Mouse (Mus musculus): ENCODE measurements around the gene Fam89a. TPM values are rescaled to one million over a fixed set of nuclear protein-coding genes. Genes with fewer than 3 reads are reported as not detected.
A peak's percentile ranks its signal among the peaks of the same experiment; 100 is the strongest.

Gene Fam89a
- polyA plus RNA-seq, 1 experiment from 2014 or later: 3.8 TPM

DNA sequence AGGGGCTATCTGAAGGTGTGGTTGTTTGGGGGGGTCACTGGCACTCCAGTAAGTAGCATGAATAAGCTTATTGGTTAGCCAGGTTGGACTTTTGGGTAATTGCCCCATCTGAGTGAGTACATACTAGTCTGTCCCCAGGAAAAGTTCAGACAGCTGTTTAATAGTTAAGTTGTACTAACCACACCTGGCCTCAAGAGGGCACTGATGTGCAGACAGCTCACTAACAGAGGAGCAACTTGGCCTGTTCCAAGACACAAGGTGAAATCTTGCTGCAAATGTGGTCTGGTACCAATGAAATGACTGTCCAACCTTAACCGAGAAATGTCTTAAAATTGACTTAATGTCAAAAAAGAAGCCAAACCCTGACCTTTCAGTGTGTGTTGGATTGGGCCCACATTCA, 12.4 kb downstream of the Fam89a start:
- no peak for ATAC-seq (replicated peaks; ENCODE audit: low FRiP score)
- DNase-seq (ENCODE audit: low spot score): no peak
- WGBS: 76% methylated on average over 1 of the region's 1 CpGs
- no peak overlapping the region for H3K27ac ChIP-seq (ENCODE audit: low read depth, low read length)
- H3K4me2 ChIP-seq: no peak overlapping the region
- H3K36me3 ChIP-seq (ENCODE audit: control insufficient read depth, insufficient read depth, low read length): peaks cover 11% of the 10 kb centered on the region
- H3K9ac ChIP-seq (ENCODE audit: low read depth, low read length): no peak overlapping the region
- no peaks in the 10 kb centered on the region for H3K9me3 ChIP-seq (ENCODE audit: control insufficient read depth, low read length)
- H3K27me3 ChIP-seq (replicated peaks; ENCODE audit: control insufficient read depth, insufficient read depth, low read length): no peaks in the 10 kb centered on the region
- H3K4me3 ChIP-seq (ENCODE audit: low read depth, low read length): no peak overlapping the region
- H3K4me1 ChIP-seq (replicated peaks; ENCODE audit: control insufficient read depth, insufficient read depth, low read length): no peaks in the 10 kb centered on the region

DNA sequence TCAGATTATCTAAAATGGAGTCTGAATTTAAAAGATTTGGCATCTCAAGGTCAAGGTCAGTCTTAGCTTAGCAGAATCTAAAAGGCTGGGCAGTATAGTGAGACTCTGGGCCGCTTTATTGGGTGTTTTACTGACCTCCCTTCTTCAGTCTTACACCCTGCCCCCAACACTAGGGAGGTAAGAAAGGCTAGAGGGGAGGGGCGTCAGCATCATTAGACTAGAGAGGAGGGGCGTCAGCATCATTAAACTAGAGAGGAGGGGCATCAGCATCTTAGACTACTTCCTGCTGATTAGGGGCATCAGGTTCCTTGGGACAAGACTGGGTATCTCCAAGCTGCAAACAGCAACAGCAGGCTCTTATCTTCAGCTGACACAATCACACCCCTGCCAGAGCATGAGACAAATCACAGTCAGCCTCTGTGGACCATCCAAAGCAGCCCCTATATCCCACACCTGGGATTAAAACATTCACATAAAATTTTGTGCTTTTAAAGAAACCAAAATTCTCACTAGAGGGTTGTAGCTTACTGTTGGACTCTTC, 16.2 kb downstream of the Fam89a start:
- H3K27me3 ChIP-seq (replicated peaks; ENCODE audit: control insufficient read depth, insufficient read depth, low read length): no peaks in the 10 kb centered on the region
- H3K4me1 ChIP-seq (replicated peaks; ENCODE audit: control insufficient read depth, insufficient read depth, low read length): no peaks in the 10 kb centered on the region
- 64% methylated on average over 3 of the region's 3 CpGs for WGBS
- no peak overlapping the region for H3K4me2 ChIP-seq
- H3K4me3 ChIP-seq (ENCODE audit: low read depth, low read length): no peak overlapping the region
- DNase-seq (ENCODE audit: low spot score) (no peak), ATAC-seq (replicated peaks; ENCODE audit: low FRiP score) (no peak)
- no peak overlapping the region for H3K27ac ChIP-seq (ENCODE audit: low read depth, low read length)
- H3K9ac ChIP-seq (ENCODE audit: low read depth, low read length): no peak overlapping the region
- no peaks in the 10 kb centered on the region for H3K9me3 ChIP-seq (ENCODE audit: control insufficient read depth, low read length)
- peaks cover 39% of the 10 kb centered on the region for H3K36me3 ChIP-seq (ENCODE audit: control insufficient read depth, insufficient read depth, low read length)

- DNase-seq (ENCODE audit: low spot score) (no peak), ATAC-seq (replicated peaks; ENCODE audit: low FRiP score) (no peak; the same call in 1 of the 2 replicates)
- no peak overlapping the region for H3K4me2 ChIP-seq
- no peak overlapping the region for H3K4me3 ChIP-seq (ENCODE audit: low read depth, low read length)
- H3K27me3 ChIP-seq (replicated peaks; ENCODE audit: control insufficient read depth, insufficient read depth, low read length): no peaks in the 10 kb centered on the region
- H3K36me3 ChIP-seq (ENCODE audit: control insufficient read depth, insufficient read depth, low read length): peaks cover 54% of the 10 kb centered on the region
- H3K9me3 ChIP-seq (ENCODE audit: control insufficient read depth, low read length): no peaks in the 10 kb centered on the region
- H3K9ac ChIP-seq (ENCODE audit: low read depth, low read length): no peak overlapping the region
- no peak overlapping the region for H3K27ac ChIP-seq (ENCODE audit: low read depth, low read length)
- 73% methylated on average over 8 of the region's 8 CpGs for WGBS
- no peaks in the 10 kb centered on the region for H3K4me1 ChIP-seq (replicated peaks; ENCODE audit: control insufficient read depth, insufficient read depth, low read length)
These were observed 18.8 kb downstream of the Fam89a start for GRCm38 (mm10) chr8:124732828-124733227.

DNA sequence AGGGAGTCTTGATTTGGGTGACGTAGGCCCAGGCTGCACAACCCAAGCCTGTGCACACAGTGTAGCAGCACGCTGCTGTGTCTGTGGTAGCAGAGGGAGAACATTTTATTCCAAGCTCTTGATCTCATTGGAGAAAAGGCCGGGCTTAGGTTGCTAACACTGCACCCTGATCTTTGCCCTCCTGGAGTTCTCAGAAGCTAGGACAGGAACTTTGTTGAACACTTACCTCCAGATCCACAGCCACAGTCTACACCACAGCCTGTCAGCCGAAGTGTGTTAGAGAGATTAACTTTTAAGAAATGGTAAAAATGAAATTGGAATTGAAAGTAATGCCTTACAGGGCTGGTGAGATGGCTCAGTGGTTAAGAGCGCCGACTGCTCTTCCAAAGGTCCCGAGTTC, 27.3 kb downstream of the Fam89a start:
- no peak overlapping the region for H3K9ac ChIP-seq (ENCODE audit: low read depth, low read length)
- H3K36me3 ChIP-seq (ENCODE audit: control insufficient read depth, insufficient read depth, low read length): peaks cover 9% of the 10 kb centered on the region; the same call in 1 of the 2 replicates
- H3K4me1 ChIP-seq (replicated peaks; ENCODE audit: control insufficient read depth, insufficient read depth, low read length): peaks cover 17% of the 10 kb centered on the region
- no peak overlapping the region for H3K4me3 ChIP-seq (ENCODE audit: low read depth, low read length)
- 94% methylated on average over 7 of the region's 7 CpGs for WGBS
- ATAC-seq (replicated peaks; ENCODE audit: low FRiP score): no peak
- no peaks in the 10 kb centered on the region for H3K9me3 ChIP-seq (ENCODE audit: control insufficient read depth, low read length)
- DNase-seq (ENCODE audit: low spot score): no peak
- no peak overlapping the region for H3K4me2 ChIP-seq
- H3K27ac ChIP-seq (ENCODE audit: low read depth, low read length): no peak overlapping the region
- H3K27me3 ChIP-seq (replicated peaks; ENCODE audit: control insufficient read depth, insufficient read depth, low read length): no peaks in the 10 kb centered on the region

- H3K9ac ChIP-seq (ENCODE audit: low read depth, low read length): peak within 1 kb of the TSS; percentile 85
- peaks cover 17% of the 10 kb centered on the region for H3K4me1 ChIP-seq (replicated peaks; ENCODE audit: control insufficient read depth, insufficient read depth, low read length)
- peak within 1 kb of the TSS; percentile 95 for H3K4me2 ChIP-seq
- H3K4me3 ChIP-seq (ENCODE audit: low read depth, low read length): peak within 1 kb of the TSS; percentile 99
- DNase-seq (ENCODE audit: low spot score) (peak; percentile 94), ATAC-seq (replicated peaks; ENCODE audit: low FRiP score) (peak; percentile 99)
- 0 out of 2 replicates have a peak, but pooled peaks cover 2% of the 10 kb centered on the region for H3K36me3 ChIP-seq (ENCODE audit: control insufficient read depth, insufficient read depth, low read length)
- H3K27me3 ChIP-seq (replicated peaks; ENCODE audit: control insufficient read depth, insufficient read depth, low read length): no peaks in the 10 kb centered on the region
- under 1% methylated on average over 58 of the region's 59 CpGs for WGBS
- H3K27ac ChIP-seq (ENCODE audit: low read depth, low read length): 0 out of 2 replicates have a peak within 1 kb of the TSS, but pooled peaks have one; percentile 34
- H3K9me3 ChIP-seq (ENCODE audit: control insufficient read depth, low read length): no peaks in the 10 kb centered on the region
These were observed 29.6 kb downstream of the Fam89a start, which contains the start of the genes Ttc13 and Arv1 for GRCm38 (mm10) chr8:124721862-124722515. Ttc13 (minus strand) TSS chr8:124721983. Arv1 (plus strand) TSS chr8:124722139.

DNA sequence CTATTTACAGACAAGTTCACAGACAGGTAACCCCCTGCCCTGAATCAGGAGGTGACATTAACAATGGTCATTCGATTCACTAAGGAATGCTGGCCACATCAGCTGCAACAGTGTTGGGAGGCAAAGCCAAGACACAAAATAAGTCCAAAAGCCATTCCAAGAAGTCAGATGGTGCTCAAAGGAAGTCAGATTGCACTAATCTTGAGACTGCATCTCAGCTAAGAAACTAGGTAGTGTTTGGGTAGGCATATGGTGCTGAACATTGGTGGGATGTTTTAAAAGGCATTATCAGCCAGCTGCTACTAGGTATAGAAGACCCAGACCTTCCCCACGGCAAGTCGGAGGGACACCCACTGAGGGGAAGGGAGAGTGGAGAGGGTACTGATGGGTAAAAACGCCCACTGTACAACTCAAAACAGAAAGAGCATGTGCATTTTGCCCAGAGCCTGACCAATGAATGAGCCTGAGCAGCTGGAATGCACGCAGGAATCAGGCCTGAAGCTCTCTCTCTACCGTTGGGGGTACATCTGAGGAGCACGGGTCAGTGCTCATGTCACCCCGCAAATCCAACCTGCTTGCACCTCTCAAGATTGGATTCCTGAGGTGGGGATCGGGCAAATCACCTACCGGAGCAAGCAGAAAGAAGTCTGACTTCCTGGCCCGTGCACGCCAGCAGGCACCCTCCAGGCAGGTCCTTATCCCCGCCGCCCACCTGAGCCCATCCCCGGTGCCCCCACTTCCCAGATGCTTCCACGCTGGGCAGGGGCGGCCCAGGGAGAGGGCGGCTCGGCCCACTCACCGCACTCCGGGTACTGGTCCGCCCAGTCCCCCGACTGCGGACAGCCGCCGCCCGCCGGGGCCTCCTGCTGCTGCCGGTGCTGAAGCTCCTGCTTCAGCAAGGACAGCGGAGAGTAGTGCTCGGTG, 30.4 kb downstream of the Fam89a start:
- Histone ChIP-seq H3K36me3 (ENCODE audit: control insufficient read depth, insufficient read depth, low read length) (0 out of 2 replicates have a peak, but pooled peaks cover 2% of the 10 kb centered on the region), H3K27ac (ENCODE audit: low read depth, low read length) (0 out of 2 replicates have a peak overlapping the region, but pooled peaks have one; percentile 25), H3K27me3 (replicated peaks; ENCODE audit: control insufficient read depth, insufficient read depth, low read length) (no peaks in the 10 kb centered on the region), H3K9ac (ENCODE audit: low read depth, low read length) (peak overlapping the region; percentile 85), H3K4me1 (replicated peaks; ENCODE audit: control insufficient read depth, insufficient read depth, low read length) (peaks cover 17% of the 10 kb centered on the region), H3K4me2 (peak overlapping the region; percentile 95), H3K4me3 (ENCODE audit: low read depth, low read length) (peak overlapping the region; percentile 99), H3K9me3 (ENCODE audit: control insufficient read depth, low read length) (no peaks in the 10 kb centered on the region)
- DNase-seq (ENCODE audit: low spot score) (peak; percentile 60), ATAC-seq (replicated peaks; ENCODE audit: low FRiP score) (peak; percentile 56)
- 3% methylated on average over 31 of the region's 31 CpGs for WGBS

GRCm38 (mm10) chr8:124720133-124720532, 31.5 kb downstream of the Fam89a start:
- H3K36me3 ChIP-seq (ENCODE audit: control insufficient read depth, insufficient read depth, low read length): 0 out of 2 replicates have a peak, but pooled peaks cover 2% of the 10 kb centered on the region
- H3K27me3 ChIP-seq (replicated peaks; ENCODE audit: control insufficient read depth, insufficient read depth, low read length): no peaks in the 10 kb centered on the region
- no peak overlapping the region for H3K9ac ChIP-seq (ENCODE audit: low read depth, low read length)
- ATAC-seq (replicated peaks; ENCODE audit: low FRiP score) (no peak), DNase-seq (ENCODE audit: low spot score) (no peak)
- peaks cover 17% of the 10 kb centered on the region for H3K4me1 ChIP-seq (replicated peaks; ENCODE audit: control insufficient read depth, insufficient read depth, low read length)
- 79% methylated on average over 7 of the region's 7 CpGs for WGBS
- H3K27ac ChIP-seq (ENCODE audit: low read depth, low read length): no peak overlapping the region
- peak overlapping the region; percentile 95 for H3K4me2 ChIP-seq
- H3K4me3 ChIP-seq (ENCODE audit: low read depth, low read length): peak overlapping the region; percentile 99
- H3K9me3 ChIP-seq (ENCODE audit: control insufficient read depth, low read length): no peaks in the 10 kb centered on the region

DNA sequence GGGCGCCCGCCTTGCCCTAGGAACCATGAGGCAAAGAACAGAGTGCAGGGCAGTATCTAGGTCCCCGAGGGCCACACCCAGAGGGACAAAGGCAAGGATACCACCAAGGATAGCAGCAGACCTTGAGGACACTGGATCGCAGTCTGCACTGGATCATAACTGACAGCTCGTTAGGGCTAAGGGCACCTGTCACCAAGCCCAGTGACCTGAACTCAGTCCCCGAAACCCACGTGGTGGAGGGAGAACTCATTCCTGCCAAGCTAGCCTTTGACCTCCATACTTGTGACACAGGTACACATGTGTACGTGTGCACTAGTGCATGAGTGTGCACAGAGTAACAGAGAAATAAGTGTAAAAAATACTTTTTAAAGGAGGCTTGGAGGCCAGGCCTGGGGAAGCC, 35.9 kb downstream of the Fam89a start:
- H3K9me3 ChIP-seq (ENCODE audit: control insufficient read depth, low read length): no peaks in the 10 kb centered on the region

More for the DNA sequence above, 35.9 kb downstream of the Fam89a start:
- H3K27ac ChIP-seq (ENCODE audit: low read depth, low read length): no peak overlapping the region
- H3K9ac ChIP-seq (ENCODE audit: low read depth, low read length): no peak overlapping the region
- H3K4me2 ChIP-seq: no peak overlapping the region
- ATAC-seq (replicated peaks; ENCODE audit: low FRiP score): no peak
- peaks cover 18% of the 10 kb centered on the region for H3K36me3 ChIP-seq (ENCODE audit: control insufficient read depth, insufficient read depth, low read length)
- no peaks in the 10 kb centered on the region for H3K27me3 ChIP-seq (replicated peaks; ENCODE audit: control insufficient read depth, insufficient read depth, low read length)
- WGBS: 84% methylated on average over 8 of the region's 8 CpGs
- no peak for DNase-seq (ENCODE audit: low spot score)
- H3K4me1 ChIP-seq (replicated peaks; ENCODE audit: control insufficient read depth, insufficient read depth, low read length): peaks cover 5% of the 10 kb centered on the region
- no peak overlapping the region for H3K4me3 ChIP-seq (ENCODE audit: low read depth, low read length)

All from liver, embryonic 11.5 days (tissue).